In genomic region chrX:153142656-153143055, GRCm38 (mm10) we compare ENCODE assay signal across 27 mouse cellular contexts. TPM values are rescaled to one million over a fixed set of nuclear protein-coding genes. Genes with fewer than 3 reads are reported as not detected.
"Had no signal": no experiment of that assay in that cellular context is flagged by ENCODE, and none has a peak within 500 bp of the region (broad histone marks: within the 10 kb centered on the region; RNA-seq: fewer than 3 reads in every experiment).

No protein-coding gene starts in this region.

- H3K4me1 ChIP-seq: kidney, embryonic 15.5 days; liver, embryonic 13.5 days had no signal

- H3K9me3 ChIP-seq: kidney, embryonic 15.5 days; liver, embryonic 13.5 days; neural tube, embryonic 13.5 days had no signal

- H3K4me3 ChIP-seq: kidney, embryonic 15.5 days; liver, embryonic 13.5 days; myocyte; neural tube, embryonic 13.5 days had no signal

- H3K27ac ChIP-seq: kidney, embryonic 15.5 days; liver, embryonic 13.5 days; neural tube, embryonic 13.5 days had no signal

- H3K9ac ChIP-seq: kidney, embryonic 15.5 days; liver, embryonic 13.5 days; neural tube, embryonic 13.5 days had no signal

- H3K36me3 ChIP-seq: kidney, embryonic 15.5 days; liver, embryonic 13.5 days; neural tube, embryonic 13.5 days had no signal

- DNase-seq: kidney, adult 11 months; kidney, adult 8-10 months; kidney, postnatal 10 days; kidney, postnatal 36 days; layer of hippocampus, adult 9-11 months; liver, embryonic 13.5 days; lung, adult 2 months; lung, postnatal 14 days; lung, postnatal 4 days; midbrain, embryonic 14.5 days; retina, postnatal 1 day; thymus, postnatal 25 days had no signal

- H3K4me2 ChIP-seq: kidney, embryonic 15.5 days; liver, embryonic 13.5 days; midbrain, embryonic 11.5 days; neural tube, embryonic 13.5 days had no signal

RNA-seq across cellular contexts. Expression of gene Foxr2, which starts 24.1 kb away (rescaled TPM):
- total RNA-seq: liver, adult 2 months; megakaryocyte progenitor cell, adult 5-6 weeks; megakaryocyte-erythroid progenitor cell, adult 5-6 weeks; monocyte, adult 5-6 weeks; neutrophil, adult 5-6 weeks had no signal
- polyA plus RNA-seq: kidney, embryonic 15.5 days; liver, adult 2 months; liver, embryonic 13.5 days; liver, embryonic 16.5 days; lung, adult 2 months; lung, embryonic 16.5 days; myocyte; small intestine, adult 2 months; spleen, adult 2 months; testis, adult 2 months; thymus, postnatal 0 days had no signal
